Mouse (Mus musculus) heart, adult 11 months (tissue): Measurements from ENCODE around the gene N4bp3.

Experiments
- DNase-seq: peaks from one replicate; pipeline ENCODE4 v3.0.0; 2022

The N4bp3 gene

DNA sequence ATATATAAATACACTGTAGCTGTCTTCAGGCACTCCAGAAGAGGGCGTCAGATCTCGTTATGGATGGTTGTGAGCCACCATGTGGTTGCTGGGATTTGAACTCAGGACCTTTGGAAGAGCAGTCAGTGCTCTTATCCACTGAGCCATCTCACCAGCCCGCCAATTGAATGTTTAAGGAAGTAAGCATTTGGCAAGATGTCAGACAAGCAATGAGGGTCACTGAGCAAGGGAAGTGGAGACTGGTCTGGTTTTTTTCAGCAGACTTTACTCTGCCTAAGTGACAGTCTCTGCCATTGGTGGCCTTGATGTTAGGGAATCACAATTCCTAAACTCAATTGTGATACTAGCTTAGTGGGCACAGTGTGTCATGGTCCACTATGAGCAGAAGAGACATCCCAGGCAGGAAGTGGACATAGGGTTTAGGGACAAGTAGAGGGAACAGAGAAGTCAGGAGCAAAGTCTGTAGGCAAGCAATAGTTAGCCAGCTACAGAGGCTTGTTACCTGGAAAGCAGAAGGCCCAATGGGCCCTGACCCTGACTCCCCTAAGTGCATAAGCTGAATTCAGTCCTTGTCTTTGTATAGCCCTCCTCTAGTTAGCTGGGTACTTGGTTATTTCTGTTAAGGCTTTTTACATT is 55.8 kb downstream of the N4bp3 start:
- no peak for DNase-seq

- peak; percentile 88 for DNase-seq
These were observed 56.8 kb downstream of the N4bp3 start for GRCm38 (mm10) chr11:51593849-51594248.

DNA sequence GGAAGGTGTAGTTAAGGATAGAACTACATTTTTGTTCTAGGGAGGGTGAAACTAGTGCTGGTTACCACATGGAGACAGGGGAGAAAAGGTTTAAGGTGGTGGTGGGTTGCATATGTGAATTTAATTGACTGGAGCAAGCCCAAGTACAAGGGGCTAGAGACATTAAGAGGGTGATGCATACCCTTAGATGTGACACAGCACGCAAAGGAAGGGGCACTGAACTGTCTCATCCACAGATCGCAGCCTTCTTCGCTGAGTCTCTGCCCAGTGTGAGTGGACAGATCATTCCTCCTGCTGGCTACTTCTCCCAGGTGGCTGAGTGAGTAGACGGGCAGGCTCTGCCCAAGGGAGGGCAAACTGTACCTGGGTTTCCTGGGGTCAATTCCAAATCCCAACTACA is 57.3 kb downstream of the N4bp3 start:
- no peak for DNase-seq
